Mouse (Mus musculus): Measurements from ENCODE around the gene Bclaf1. TPM values are rescaled to one million over a fixed set of nuclear protein-coding genes. Genes with fewer than 3 reads are reported as not detected.

The Bclaf1 gene
- total RNA-seq, 2 experiments from 2014 or later = 59.5 to 64.9 TPM

Small RNA genes within 50 kb of the gene (microRNA-seq; reads per million reads assigned to microRNA genes)
- gene Mir6413 (ENCODE audit: borderline number of aligned reads in 2 of 2) = 0 reads per million in 2 experiments

Other genes with a start within 250 kb of the Bclaf1 start
- 10 to 100 TPM; 21.0 to 23.3 TPM for gene Map7, start 164.0 kb upstream of the Bclaf1 start, total RNA-seq (2021)
- under 1 TPM; 0.14 to 0.31 TPM for gene Mtfr2, start 35.3 kb downstream of the Bclaf1 start, total RNA-seq (2021)